Mouse (Mus musculus): ENCODE data around the gene Acp6. TPM values are rescaled to one million over a fixed set of nuclear protein-coding genes. Genes with fewer than 3 reads are reported as not detected.

Acp6 gene
- polyA plus RNA-seq, 1 experiment from 2014 or later, result 11.7 TPM

Other genes starting within 250 kb of the Acp6 start
- gene Gja8, start 232.8 kb upstream of the Acp6 start, polyA plus RNA-seq (2014; fragmentation: Nextera tagmentation; extraction: Ambion mirVana), result 0.05 TPM in 1 of 2 replicates, not detected in the other
- gene Bcl9, start 139.1 kb downstream of the Acp6 start, polyA plus RNA-seq (2014; fragmentation: Nextera tagmentation; extraction: Ambion mirVana), result 82.5 and 100 TPM in 2 replicates